Mouse (Mus musculus) cortical plate, adult 2 months (tissue): ENCODE measurements around the gene Ppl.

ENCODE experiments used
- CTCF ChIP-seq: fragments of 200-500 bp; IDR thresholded peaks from 2 replicates; pipeline ENCODE4 v1.5.1; 2011; ENCODE audit warnings: mild to moderate bottlenecking, control low read depth, low read length; ENCODE audit not compliant: insufficient read depth; ENCODE audit errors: extremely low read depth
- POLR2A ChIP-seq: fragments of 200-500 bp; IDR thresholded peaks from 2 replicates; pipeline ENCODE4 v1.6.1; 2011; ENCODE audit warnings: mild to moderate bottlenecking, low read length, control low read depth; ENCODE audit not compliant: insufficient read depth; ENCODE audit errors: extremely low read depth

DNA sequence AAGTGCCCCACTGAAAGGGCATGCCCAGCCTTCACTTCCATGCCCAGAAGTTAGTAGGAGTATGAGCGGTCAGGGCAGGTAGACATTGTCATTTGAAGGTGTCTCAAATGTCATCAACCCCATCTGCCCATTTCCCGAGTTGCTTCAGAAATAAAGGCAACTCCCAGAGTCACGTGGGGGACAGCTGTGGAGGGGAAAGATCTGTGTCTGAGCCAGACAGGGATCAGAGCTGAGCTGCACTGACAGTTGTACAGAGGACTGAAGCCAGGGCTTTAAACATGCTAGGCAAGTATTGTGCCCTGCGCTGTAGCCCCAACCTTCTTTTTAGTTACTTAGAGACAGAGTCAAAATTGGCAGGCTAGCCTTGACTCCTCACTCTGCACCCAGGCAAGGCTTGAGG lies 12.4 kb downstream of the Ppl start:
- TF ChIP-seq POLR2A (no peak), CTCF (no peak)
